Mouse (Mus musculus): ENCODE results near the gene Serpinb12.

- no peak for TF ChIP-seq HCFC1 (IDR thresholded peaks at IDR 0.05; ENCODE audit: borderline replicate concordance, insufficient read depth, low read length)
- no peak for TF ChIP-seq ZC3H11A (IDR thresholded peaks at IDR 0.05; ENCODE audit: borderline replicate concordance, low read depth, low read length)
- TF ChIP-seq ZNF384 (IDR thresholded peaks at IDR 0.05; ENCODE audit: low read depth, low read length) = no peak
- no peak for TF ChIP-seq MAFK (IDR thresholded peaks at IDR 0.05; ENCODE audit: insufficient read depth, low read depth, low read length)
- no peak for TF ChIP-seq CHD2 (IDR thresholded peaks at IDR 0.05; ENCODE audit: low read depth, low read length)
Observed at GRCm38 (mm10) chr1:106983092-106983491, 48.8 kb downstream of the Serpinb12 start.
